Mouse (Mus musculus) E14TG2a.4 (cell line): Measurements from ENCODE around the gene Usp49.

Experiments
- CTCF ChIP-seq: conservative IDR thresholded peaks from 2 replicates; pipeline ENCODE4 v1.5.1; 2014; ENCODE audit warnings: low read length
- NANOG ChIP-seq: IDR thresholded peaks from 2 replicates; pipeline ENCODE4 v1.6.1; 2014; ENCODE audit warnings: borderline replicate concordance, low read length, mixed read lengths
- POU5F1 ChIP-seq: IDR thresholded peaks from 2 replicates; pipeline ENCODE4 v1.6.1; 2014; ENCODE audit warnings: low read length, borderline replicate concordance

GRCm38 (mm10) chr17:47707961-47708360 lies 77.5 kb downstream of the Usp49 start:
- no peak for TF ChIP-seq CTCF
- no peak for TF ChIP-seq NANOG
- TF ChIP-seq POU5F1 = no peak
